Mouse (Mus musculus) right cerebral cortex, postnatal 36 days (tissue): Measurements from ENCODE around the gene 4930568D16Rik.
A peak's percentile ranks its signal among the peaks of the same experiment; 100 is the strongest.

ENCODE experiments used
- DNase-seq, 2 experiments: peaks; one replicate each; pipeline ENCODE4 v3.0.0; 2022; ENCODE audit warnings: low spot score in 2 of 2, mixed read lengths in 1 of 2

The 4930568D16Rik gene

GRCm38 (mm10) chr2:35345984-35346383 lies 21.5 kb downstream of the 4930568D16Rik start:
- no peak for DNase-seq

DNA sequence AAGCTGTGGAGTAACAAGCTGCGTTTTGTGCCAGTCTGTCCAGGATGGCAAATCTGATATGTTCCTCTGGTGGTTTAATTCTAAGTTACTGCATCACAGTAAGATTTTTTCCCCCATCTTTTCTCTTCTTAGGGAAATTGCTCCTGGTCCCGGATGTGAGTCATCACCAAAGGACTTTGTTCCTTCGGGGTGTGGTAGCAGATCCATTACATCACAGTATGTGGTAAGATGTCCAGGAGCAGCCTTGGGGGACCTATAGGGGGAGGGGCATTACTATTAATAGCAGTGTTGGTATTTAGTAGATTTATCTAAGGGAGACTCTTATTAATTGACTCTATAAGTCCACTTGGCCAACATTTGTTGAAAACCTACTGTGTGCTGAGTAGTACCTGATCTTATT lies 24.9 kb downstream of the 4930568D16Rik start:
- DNase-seq, result no peak

DNA sequence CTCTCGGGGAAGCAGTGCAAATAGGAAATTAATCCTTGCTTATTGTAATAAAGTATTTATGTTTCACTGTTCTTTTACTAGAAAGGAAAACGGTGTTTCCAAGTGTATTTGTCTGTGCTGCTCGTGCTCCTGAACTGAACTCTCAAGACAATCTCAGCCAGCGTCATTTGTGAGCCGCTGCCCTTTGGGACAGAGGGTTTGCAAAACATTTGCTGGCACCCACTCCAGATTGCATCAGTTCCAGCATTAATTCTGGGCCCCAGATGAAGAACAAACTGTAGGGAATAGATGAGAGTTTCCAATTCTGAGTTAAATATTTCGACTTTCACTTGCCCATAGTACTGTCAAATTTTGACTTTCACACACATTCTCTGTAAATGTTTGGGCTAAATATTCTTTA lies 28.8 kb downstream of the 4930568D16Rik start:
- no peak for DNase-seq

DNA sequence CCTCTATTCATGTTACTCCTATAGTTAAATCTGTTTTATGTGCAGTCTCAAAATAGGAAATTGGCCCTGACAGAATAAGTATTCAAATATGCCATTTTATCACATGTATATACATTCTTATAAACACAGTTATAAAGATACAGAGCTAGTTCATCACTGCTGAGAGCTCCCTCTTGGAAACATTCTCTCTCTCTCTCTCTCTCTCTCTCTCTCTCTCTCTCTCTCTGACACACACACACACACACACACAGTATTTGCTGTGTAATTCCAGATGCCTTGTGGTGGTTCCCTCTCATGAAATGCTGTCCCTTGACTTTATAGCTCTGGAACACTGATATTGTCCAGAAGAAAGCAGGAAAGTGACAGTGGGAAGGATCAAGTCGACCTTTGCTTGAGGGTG lies 29.5 kb downstream of the 4930568D16Rik start:
- no peak for DNase-seq

GRCm38 (mm10) chr2:35337419-35337818 lies 30.1 kb downstream of the 4930568D16Rik start:
- no peak for DNase-seq

GRCm38 (mm10) chr2:35336388-35337280 lies 30.9 kb downstream of the 4930568D16Rik start, which contains the start of gene Stom:
Gene Stom, minus strand, starts transcription at chr2:35336976.
- DNase-seq, result peak; percentile 93 to 94

- no peak for DNase-seq
These were observed 31.9 kb downstream of the 4930568D16Rik start for GRCm38 (mm10) chr2:35335620-35336019.

DNA sequence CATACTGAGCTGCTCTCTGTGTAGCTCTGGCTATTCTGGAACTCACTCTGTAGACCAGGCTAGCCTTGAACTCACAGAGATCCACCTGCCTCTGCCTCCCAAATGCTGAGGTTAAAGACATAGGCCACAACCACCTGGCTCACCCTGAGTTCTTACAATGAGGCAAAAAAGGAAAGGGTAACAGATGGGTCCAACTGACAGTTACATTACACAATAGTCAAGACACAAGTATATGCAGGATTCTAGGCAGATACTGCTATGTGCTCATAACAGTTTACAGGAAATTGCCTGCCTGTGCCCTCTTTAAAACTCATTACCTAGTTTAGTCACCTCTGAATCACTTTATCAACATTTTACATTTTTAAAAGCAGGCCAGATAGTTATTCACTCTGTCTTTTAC lies 33.9 kb downstream of the 4930568D16Rik start:
- DNase-seq, result no peak

DNA sequence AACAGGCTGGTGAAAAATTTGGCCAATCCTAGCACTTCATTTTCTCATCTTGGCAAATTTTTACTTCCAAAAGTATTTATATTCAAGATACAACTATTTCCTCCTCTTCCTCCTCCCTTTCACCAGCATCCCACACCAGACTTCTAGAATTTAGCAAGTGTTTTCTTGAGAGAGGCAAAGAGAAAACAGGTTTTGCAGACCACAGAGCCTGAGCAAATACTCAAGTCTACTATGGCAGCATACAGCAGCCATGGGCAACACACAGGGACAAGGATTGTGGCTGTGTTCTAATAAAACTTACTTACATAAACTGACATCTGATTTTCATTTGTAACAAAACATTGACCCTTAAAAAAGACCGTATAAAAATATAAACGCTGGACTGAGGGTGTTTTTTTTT lies 36.3 kb downstream of the 4930568D16Rik start:
- no peak for DNase-seq

GRCm38 (mm10) chr2:35329061-35329460 lies 38.5 kb downstream of the 4930568D16Rik start:
- DNase-seq, result no peak

DNA sequence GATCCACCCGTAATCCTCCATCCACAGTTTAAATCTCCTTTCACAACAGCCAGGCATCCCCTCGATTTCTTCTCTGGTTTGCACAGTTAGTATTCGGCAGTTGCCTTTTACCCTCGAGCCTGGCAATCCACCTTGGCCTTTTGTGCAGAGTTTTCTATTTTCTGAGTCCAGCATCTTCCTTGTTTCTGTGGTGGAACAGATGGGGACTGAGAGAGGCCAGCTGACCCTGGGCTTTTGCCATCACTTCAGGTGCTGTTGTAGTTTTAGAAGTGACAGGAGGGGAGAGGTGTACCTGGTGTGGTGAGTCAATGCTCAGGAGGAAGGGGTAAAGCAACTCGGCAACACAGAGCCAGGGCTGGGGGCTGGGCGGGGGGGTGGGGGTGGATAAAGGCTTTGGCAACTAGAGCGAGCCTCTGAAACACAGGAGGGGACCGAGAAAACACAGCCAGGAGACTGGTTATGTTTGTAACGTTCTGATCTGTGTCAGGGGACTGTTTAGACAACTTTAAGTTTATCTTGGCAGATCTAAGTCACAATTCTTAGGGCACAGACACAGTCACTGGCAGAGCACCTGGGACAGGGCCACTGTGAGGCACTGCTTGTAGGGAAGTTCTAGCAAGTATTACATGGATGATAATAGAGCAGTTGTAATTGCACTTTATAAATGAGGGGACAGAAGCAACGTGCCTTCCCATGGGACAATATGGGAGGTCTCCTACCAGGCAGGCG lies 39.3 kb downstream of the 4930568D16Rik start:
- no peak for DNase-seq

DNA sequence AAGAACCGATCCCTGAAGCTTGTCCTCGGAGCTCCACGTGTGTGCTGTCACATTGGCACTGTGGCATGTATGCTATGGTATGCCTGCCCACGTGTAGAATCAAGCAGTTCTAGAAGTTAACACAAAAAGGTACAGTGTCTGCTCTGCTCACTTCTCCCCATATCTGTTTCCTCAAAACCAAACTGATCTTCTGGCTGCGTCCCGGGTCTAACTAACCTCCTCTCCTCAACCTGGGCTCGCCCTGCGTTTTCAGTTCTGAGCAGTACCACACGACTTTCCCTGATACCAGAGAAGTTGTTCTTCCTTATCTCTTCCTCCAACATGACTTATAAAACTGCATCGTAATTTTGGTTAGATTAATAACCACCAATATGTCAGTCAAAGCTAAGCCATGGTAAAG lies 39.9 kb downstream of the 4930568D16Rik start:
- DNase-seq, result no peak

- no peak for DNase-seq
These were observed 40.6 kb downstream of the 4930568D16Rik start for GRCm38 (mm10) chr2:35326931-35327330.

DNA sequence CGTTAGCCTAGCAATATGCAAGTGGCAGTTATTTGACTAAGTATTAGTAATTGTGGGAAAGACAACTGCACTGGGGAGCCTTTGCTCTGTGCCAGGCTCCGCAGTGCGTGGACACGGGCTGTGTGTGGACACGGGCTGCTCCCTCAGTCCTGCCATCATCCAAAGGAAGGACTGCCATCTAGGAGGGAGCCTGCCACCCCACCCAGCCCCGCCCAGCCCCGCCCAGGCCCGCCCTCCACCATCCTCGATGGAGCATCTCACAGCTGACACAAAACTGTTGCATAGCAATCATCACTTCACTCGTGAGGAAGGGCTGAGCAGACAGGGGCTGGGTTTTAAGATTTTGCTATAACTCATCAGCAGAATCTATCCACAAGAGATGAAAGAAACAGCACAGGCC lies 41.6 kb downstream of the 4930568D16Rik start:
- DNase-seq, result no peak

DNA sequence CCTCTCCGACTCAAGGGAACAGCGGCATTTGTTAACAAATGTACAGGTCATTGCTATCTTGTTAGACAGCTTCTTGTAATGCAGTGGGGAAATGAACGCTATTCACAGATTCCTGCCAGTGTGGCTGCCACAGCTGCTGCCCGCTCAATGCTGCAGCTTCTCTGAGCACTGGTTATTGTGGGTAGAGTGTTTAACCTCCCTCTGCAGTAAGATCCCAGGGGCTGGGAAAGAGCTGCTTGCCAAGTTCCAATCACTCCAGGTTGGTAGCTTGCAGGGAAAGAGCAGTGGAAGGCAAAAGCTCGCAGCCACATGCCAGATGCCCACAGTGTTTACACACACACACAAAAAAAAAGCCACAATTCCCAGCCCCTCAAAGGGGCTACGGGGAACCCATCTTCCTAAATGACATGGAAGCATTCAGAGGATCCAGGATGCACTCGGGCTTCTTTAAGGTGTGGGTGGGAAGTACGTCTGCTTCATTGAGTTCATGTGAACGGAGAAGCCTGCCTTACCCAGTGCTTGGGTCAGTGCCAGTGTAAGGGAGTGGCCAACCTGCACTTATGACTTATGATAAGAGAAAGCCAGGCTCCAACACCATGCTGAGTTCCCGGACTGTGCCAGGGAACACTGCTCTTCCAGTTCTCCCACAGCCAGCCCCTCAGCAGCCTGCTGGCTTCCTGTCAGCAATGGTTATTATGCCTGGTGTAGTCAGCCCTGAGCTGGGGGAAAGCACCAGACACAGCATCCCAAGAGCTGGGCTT lies 44.9 kb downstream of the 4930568D16Rik start:
- DNase-seq, result no peak

- no peak for DNase-seq
These were observed 47.1 kb downstream of the 4930568D16Rik start for GRCm38 (mm10) chr2:35320399-35320798.

DNA sequence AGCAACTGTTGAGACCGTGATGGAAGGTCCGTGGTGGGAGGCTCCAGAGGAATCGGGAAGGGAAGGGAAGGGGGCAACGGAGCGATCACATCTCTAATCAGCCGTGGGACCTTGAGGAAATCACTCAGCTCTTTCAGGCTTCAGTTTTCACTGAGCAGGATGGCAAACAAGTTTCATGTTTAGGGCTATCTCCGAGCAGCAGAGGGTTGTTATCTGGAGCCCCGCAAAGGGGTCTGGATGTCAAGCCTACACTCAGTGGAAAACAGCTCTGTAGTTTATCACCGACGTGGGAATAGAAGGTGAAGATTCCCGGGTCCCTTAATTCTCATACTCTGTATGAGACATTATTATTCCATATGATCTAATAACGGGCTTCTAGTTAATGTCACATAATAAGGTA lies 49.1 kb downstream of the 4930568D16Rik start:
- no peak for DNase-seq

GRCm38 (mm10) chr2:35317604-35318003 lies 49.9 kb downstream of the 4930568D16Rik start:
- no peak for DNase-seq

- no peak for DNase-seq
These were observed 53.2 kb downstream of the 4930568D16Rik start for GRCm38 (mm10) chr2:35314300-35314699.

- DNase-seq, result no peak
These were observed 57.5 kb downstream of the 4930568D16Rik start for GRCm38 (mm10) chr2:35309906-35310493.

DNA sequence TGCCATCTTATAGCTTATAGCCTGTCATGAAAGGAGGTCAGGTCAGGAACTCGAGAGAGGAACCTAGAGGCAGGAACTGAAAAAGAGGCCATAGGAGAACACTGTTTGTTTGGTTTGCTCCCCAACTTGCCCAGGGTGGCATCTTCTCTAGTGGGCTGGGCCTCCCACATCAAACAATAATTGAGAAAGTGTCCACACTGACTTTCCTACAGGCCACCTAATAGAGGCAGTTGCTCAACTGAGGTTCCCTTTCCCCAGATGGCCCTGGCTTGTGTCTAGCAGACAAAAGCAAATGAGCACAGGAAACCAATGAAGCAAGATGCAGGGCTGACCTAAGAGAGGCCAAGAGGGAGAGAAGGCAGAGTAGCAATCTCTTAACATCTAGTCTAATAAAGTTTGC lies 59.4 kb downstream of the 4930568D16Rik start:
- no peak for DNase-seq
